Mouse (Mus musculus) yolk sac, embryonic 10.5 days (tissue): ENCODE measurements around the gene Hps4.
"Not testable (repeated sequence)": the region's sequence is repeated elsewhere in the genome, so short reads cannot be mapped to it uniquely, and the experiment has no call there.

Experiments used
- DNase-seq: peaks from one replicate; pipeline ENCODE4 v3.0.0-alpha.2; 2017; ENCODE audit warnings: low spot score

Hps4 gene

DNA sequence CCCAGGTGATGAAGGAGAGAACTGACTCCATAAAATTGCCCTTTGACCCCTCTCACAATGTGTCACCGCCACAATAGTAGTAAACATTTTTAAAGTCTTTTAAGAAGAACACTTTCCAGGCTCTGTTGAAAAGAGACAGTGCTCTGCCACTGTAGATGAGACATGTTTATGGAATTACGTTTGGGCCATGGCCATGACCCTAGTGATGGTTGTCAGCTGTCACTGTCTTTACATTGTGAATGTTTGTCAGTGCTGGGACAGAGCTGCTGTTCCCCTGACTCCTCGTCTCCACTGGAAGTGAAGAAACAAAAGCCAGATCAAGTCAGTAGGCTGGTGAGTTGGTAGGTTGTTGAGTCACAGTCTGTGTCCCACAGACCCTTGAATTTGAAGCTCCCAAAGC is 59.6 kb downstream of the Hps4 start:
- no peak for DNase-seq

DNA sequence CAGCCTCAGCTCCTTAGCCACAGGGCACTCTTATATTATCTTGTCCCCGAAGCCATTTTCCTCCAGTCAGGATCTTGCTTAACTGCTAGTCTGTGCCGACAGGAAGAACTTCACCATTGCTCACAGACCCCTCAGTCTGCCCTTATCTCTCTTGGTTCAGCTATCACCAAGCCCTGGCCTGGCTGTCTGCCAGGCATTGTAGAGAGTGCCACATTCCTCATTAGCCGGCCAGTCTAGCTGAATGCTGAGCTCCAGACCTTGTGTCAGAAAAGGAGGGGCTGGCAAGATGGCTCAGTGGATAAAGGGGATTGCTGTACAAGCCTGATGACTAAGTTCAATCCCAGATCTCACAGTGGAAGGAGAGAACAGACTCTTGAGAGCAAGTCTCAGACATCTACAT is 63.1 kb downstream of the Hps4 start:
- no peak for DNase-seq

DNA sequence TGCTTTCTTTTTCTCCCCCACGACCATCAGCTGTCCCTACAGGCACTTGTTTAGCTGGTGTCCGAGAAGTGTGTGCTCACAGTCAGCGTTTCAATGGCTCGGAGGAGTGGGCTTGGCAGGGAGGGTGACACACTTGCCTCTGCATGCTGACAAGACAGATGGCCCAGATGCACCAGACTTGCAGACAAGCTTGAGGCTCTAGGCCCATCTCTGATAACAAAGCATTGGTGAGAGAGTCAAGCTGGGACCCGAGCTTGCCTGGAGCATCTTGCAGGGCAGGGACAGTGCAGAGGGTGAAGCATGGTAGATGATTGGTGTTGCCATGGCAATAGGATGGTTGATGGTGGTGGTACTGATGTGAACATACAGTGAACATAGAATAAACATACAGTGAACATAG is 66.4 kb downstream of the Hps4 start:
- DNase-seq: no peak

- DNase-seq: no peak
Observed at GRCm38 (mm10) chr5:112411072-112411471, 68.2 kb downstream of the Hps4 start.

DNA sequence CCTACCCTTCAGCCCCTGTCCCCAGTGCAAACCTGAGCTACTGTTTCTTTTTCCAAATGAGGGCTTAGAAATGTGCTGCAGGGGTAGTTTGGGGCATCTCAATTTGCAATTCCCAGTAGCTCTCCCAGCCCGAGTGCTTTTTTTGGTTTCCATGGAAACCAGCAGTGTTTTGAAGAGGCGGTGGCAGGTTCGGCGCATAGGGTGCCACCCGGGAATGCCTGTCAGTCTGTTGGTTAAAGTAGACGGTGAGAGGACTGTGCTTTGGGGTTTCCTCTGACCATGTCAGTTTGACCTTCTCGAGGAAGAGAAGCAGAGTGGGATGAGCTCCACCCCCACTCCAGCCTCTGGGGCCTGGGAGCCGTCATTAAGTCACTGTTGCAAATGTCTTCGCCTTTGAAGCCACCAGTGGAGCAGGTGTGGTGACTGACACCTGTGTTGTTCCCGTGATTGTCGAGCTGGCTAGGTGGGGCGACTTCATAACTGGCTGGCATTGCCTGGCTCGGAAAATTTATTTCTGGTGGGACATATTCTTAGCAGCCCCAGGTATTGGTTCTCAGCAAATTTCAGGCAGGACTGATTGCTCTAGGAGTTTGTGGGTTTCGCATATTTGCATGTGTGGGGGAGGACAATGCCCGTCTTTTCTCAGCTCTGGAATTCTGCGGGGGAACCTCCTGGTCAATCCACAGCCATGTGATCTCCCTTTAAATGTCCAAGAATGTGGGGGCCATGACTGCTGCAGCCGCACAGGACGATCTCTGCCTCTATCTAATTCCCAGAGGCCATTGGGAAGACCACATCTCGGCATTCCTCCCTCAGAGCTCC is 68.8 kb downstream of the Hps4 start:
- DNase-seq: no peak

DNA sequence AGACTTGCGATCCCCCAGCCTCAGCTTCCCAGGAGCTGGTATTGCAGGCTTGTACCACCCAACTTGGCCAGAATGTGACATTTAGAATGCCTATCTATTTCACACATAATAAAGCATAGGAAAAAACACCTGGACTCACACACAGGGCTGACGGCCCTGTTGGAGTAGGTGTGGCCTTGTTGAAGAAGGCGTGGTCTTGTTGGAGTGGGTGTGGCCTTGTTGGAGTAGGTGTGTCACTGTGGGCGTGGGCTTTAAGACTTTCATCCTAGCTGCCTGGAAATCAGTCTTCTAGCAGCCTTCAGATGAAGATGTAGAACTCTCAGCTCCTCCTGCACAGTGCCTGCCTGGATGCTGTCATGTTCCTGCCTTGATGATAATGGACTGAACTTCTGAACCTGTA is 69.9 kb downstream of the Hps4 start:
- DNase-seq: not testable (repeated sequence)

- no peak for DNase-seq
Observed at GRCm38 (mm10) chr5:112416673-112417072, 73.8 kb downstream of the Hps4 start.

- DNase-seq: no peak
Observed at GRCm38 (mm10) chr5:112418023-112418422, 75.1 kb downstream of the Hps4 start.

DNA sequence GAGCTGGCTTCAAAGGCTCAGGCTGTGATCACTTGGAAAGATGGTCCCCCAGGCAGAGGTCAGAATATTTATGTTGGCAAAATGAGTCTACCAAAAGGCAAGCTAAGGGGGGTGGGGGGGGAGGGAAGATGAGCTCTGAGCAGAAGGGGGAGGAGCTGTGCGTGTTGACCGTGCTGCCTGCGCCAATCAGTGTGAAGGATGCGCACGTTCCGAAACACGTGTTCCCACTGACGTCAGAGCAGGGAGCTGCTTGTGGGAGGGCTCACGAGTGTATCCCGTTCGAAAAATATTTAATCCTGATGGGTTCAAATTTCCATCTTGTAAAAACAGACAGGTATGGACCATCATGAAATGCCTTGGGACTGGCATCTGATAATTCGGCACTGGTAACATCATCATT is 76.7 kb downstream of the Hps4 start:
- no peak for DNase-seq

DNA sequence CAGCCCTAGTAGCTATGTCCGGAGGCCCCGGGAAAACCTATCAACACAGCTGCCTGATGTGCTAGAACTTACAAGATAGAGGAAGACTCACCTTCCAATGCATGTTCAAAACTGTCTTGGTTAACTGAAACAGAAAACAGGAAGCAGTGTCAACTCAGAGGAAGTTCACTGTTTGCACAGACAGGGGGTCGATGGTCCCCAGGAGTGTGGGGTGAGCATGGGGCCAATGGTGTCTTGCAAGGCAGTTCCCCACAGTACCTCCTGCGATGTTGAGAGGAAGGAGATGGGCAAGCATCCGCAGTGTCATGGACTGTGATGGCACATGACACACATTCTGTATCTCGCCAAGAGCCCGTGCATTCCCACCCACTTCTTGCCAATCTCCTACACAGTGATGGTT is 83.8 kb downstream of the Hps4 start:
- no peak for DNase-seq

DNA sequence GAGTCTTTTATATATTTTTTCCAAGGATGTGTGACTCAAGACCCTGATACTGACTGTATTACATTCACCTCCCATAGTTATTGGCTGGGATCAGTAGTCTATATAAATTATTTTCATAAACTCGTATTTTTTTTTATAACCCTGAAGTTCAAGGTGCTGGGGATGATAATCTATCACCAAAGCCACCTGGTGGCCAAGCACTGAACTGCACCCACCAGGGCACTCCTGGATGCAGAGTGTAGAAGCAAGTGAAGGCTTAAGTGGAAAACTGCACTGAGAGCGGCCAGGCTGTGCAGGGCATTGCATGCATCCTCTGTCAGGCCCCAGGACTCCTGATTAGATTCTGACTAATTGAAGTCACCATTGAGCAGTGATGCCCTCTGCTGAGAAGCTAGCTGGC is 84.4 kb downstream of the Hps4 start:
- DNase-seq: no peak
